Mouse (Mus musculus): ENCODE data around the gene Cldn20. TPM values are rescaled to one million over a fixed set of nuclear protein-coding genes. Genes with fewer than 3 reads are reported as not detected.
A peak's percentile ranks its signal among the peaks of the same experiment; 100 is the strongest.

Gene Cldn20
- total and polyA plus RNA-seq, 3 experiments = 0.46 TPM; not detected in 2

- DNase-seq = no peak
Measured at GRCm38 (mm10) chr17:3529523-3529922, 2.8 kb upstream of the Cldn20 start.

DNA sequence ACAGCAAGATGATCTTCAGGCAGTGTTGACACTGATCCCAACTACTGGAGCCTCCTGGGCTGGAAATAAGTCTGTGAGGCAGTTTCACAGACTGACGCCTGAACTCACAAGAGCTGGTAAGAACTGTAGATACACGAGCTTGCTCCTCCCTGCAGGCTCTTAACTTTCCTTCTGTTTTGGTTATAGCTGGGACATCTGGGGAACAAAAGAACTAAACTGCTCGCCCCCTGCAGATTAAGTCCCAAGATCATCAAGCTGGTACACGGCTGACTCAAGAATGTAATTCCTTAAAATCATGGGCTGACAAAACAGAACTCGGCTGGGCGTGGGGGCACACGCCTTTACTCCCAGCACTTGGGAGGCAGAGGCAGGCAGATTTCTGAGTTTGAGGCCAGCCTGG is 1.8 kb upstream of the Cldn20 start:
- DNase-seq = no peak

GRCm38 (mm10) chr17:3531641-3532040 is 713 bp upstream of the Cldn20 start:
- DNase-seq = no peak

GRCm38 (mm10) chr17:3533425-3533824 is 1.1 kb downstream of the Cldn20 start:
- DNase-seq = no peak

DNA sequence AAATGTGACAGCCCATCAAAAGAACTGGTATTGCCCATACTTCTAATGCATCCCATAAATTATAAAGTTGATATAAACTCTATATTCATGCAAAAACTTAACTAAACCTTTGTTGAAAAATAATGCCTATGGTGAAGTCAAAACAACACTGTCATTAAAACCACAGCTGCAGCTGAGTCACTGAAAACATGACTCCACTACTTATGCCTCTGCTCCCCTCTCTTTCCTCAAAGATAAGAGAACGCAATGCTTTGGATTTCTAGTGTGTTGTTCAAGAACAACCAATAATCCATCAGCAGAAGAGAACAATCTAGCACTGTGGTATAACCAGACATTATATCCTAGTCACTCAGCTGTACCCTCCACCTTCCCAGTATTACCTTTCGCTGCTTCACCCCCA is 8.0 kb downstream of the Cldn20 start:
- DNase-seq = no peak

- no peak for DNase-seq
Measured at GRCm38 (mm10) chr17:3541033-3541432, 8.7 kb downstream of the Cldn20 start.

DNA sequence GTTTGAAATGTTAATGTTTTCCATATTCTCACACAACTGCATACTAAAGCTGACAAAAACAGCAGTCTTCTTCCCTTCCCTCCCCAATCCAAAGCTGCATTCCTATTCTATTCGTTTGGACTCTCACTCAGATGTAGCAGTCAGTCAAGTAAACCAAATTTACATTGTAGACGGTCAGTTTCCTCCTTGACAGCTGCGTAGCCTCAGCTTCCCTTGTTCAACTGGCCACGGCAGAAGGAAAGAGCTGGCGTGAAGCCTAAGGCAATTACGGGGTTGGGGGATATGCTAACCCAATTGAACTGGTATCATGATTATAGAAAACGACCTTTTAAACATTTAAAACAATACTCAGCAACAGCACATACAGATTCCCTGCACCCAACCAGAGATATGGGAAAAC is 15.4 kb downstream of the Cldn20 start:
- no peak for DNase-seq

- no peak for DNase-seq
Measured at GRCm38 (mm10) chr17:3556251-3556650, 23.9 kb downstream of the Cldn20 start.

DNA sequence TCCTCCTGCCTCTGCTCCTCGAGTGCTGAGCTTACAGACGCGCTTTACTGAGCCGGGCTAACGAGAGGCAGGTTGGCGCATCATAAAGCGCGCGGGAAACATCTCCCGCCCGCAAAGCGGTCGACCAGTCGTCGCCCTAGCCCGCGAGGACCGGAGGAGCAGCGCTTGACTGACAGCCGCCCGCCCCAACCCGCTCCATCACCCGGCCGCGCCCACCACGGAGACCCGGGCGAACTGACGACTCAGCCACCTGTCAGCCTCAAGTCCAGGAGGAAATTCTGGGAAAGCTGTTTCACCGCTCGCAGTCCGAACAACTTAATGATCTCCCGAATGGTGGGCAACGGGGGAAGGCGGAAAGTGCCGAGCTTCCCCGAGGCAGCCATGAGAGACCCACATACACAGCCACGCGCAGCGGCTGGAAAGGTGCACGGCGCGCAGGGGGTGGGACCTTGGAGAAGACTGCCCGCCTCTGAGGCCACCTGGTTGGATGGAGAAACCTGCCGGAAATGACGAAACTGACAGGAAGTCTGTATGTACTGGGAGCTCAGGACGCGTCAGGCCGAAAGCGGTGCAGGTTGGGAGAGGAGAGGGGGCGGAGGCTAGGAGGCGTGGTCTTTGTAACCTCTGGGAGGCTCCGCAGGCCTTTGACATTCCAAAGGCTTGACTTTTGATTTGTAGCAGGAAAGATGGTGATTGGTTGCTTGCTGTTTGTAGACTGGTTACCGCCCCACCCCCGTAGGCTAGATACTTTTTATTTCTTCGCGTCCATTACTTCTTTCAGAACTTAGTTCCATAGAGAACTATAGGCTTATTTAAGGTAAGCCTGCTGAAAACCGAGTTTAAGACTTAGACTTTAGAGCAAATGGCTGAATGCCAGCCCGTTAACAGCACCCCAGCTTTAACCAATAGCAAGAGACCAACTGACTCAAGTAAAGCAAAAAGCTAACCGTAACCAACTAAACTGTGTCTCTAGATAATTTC is 25.3 kb downstream of the Cldn20 start, which contains the start of gene Tfb1m:
Tfb1m (minus strand) TSS at position 451 of the 981 bp plus-strand sequence.
- peak; percentile 99 for DNase-seq

DNA sequence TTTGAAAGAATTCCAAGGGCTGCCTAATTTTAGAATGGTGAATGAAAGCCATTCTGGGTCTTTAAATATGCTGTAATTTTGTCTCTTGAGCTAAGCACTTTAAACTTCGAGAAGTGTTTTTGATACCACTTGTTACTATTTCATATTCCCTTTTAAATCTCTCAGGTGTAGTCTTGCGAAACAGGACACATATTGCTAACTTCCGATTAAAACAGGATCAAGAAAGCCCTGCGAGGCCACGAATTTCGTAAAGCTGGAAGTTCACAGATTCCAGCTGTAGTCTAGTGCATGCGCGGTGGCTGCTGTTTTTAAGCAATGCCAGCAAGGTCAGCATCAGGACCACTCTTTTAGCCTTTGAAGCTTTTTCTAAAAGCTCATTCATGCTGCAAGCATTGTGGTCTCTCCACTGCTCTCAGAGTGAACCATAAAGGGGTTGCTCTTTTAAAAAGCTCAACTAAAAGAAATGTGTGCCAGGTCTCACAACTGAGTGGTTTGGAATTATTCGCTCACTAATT is 26.1 kb downstream of the Cldn20 start:
- peak; percentile 28 for DNase-seq

- DNase-seq = no peak
Measured at GRCm38 (mm10) chr17:3560534-3560933, 28.2 kb downstream of the Cldn20 start.

GRCm38 (mm10) chr17:3562405-3562804 is 30.1 kb downstream of the Cldn20 start:
- DNase-seq = no peak

GRCm38 (mm10) chr17:3570876-3571275 is 38.5 kb downstream of the Cldn20 start:
- DNase-seq = peak; percentile 80

Other genes starting within 250 kb of the Cldn20 start
- 10 to 100 TPM; 22.3 to 29.4 TPM for gene Tiam2, start 206.0 kb upstream of the Cldn20 start, total RNA-seq (2021)
- 5.3 and 6.5 TPM in 2 replicates for gene Tiam2, start 206.0 kb upstream of the Cldn20 start, polyA plus RNA-seq (2012; rRNA removed)
- gene Tfb1m, start 25.2 kb downstream of the Cldn20 start, total RNA-seq (2021) = 10 to 100 TPM; 12.3 to 12.7 TPM
- gene Tfb1m, start 25.2 kb downstream of the Cldn20 start, polyA plus RNA-seq (2012; rRNA removed) = 0.98 and 1.1 TPM in 2 replicates
- gene Nox3, start 163.7 kb downstream of the Cldn20 start, total RNA-seq (2021) = not detected
- not detected in 2 replicates for gene Nox3, start 163.7 kb downstream of the Cldn20 start, polyA plus RNA-seq (2012; rRNA removed)

Data from adrenal gland, adult 2 months (tissue).